Mouse (Mus musculus) megakaryocyte, embryonic 14.5 days (primary cell): ENCODE data around the gene Vmn2r115.

Experiments used
- FLI1 ChIP-seq: IDR thresholded peaks from 2 replicates; pipeline ENCODE4 v1.6.1; 2012; ENCODE audit warnings: low read length, inconsistent platforms, mixed read lengths
- GATA1 ChIP-seq: IDR thresholded peaks from 3 replicates; pipeline ENCODE4 v1.6.1; 2012; ENCODE audit warnings: mixed read lengths, low read length, inconsistent platforms, borderline replicate concordance

GRCm38 (mm10) chr17:23351644-23352043 lies 8.1 kb downstream of the Vmn2r115 start:
- TF ChIP-seq GATA1 (no peak), FLI1 (no peak)
